In genomic region chr14:54226911-54227811, GRCm38 (mm10) we compare ENCODE assay signal across 8 mouse cellular contexts. TPM values are rescaled to one million over a fixed set of nuclear protein-coding genes. Genes with fewer than 3 reads are reported as not detected.
DNase-seq lines count a peak whose midpoint lies in the region; ATAC-seq and TF ChIP-seq lines count a peak whose summit lies in the region.

No protein-coding gene starts in this region.

- DNase-seq in hindbrain, embryonic 11.5 days (ENCODE audit: low spot score), result no peak
- peak; percentile 83 for DNase-seq in liver, postnatal 0 days
- DNase-seq in spleen, adult 2 months (ENCODE audit: low read depth in 1 of 2, low spot score in 2 of 2), result peak; percentile 87 to 99
- DNase-seq in right cerebral cortex, postnatal 25 days, result no peak
- no peak for DNase-seq in right cerebral cortex, postnatal 14 days

- no peak overlapping the region for H3K9ac ChIP-seq in hindbrain, embryonic 11.5 days (ENCODE audit: low read depth, low read length)
- H3K9ac ChIP-seq in hindbrain, embryonic 12.5 days, result no peak overlapping the region
- no peak overlapping the region for H3K9ac ChIP-seq in intestine, embryonic 15.5 days
- H3K9ac ChIP-seq in liver, postnatal 0 days (replicated peaks), result peak overlapping the region; percentile 31

- 50% methylated on average over 16 of the region's 16 CpGs for WGBS in hindbrain, embryonic 11.5 days
- 54% methylated on average over 16 of the region's 16 CpGs for WGBS in hindbrain, embryonic 12.5 days
- WGBS in intestine, embryonic 15.5 days, result 19% methylated on average over 16 of the region's 16 CpGs
- 6% methylated on average over 16 of the region's 16 CpGs for WGBS in liver, postnatal 0 days (ENCODE audit: insufficient replicate concordance)
- WGBS in spleen, adult 2 months, result 4% methylated on average over 16 of the region's 16 CpGs

- H3K9me3 ChIP-seq in hindbrain, embryonic 11.5 days (ENCODE audit: control insufficient read depth, low read length), result no peaks in the 10 kb centered on the region
- no peaks in the 10 kb centered on the region for H3K9me3 ChIP-seq in hindbrain, embryonic 12.5 days (replicated peaks)
- H3K9me3 ChIP-seq in erythroblast, embryonic 14.5 days (ENCODE audit: control insufficient read depth, low read length), result no peaks in the 10 kb centered on the region
- no peaks in the 10 kb centered on the region for H3K9me3 ChIP-seq in intestine, embryonic 15.5 days
- no peaks in the 10 kb centered on the region for H3K9me3 ChIP-seq in liver, postnatal 0 days (ENCODE audit: low read length)

- TF ChIP-seq CTCF in liver, postnatal 0 days (IDR thresholded peaks at IDR 0.05; ENCODE audit: low read depth), result no peak
- TF ChIP-seq CTCF in spleen, adult 2 months (IDR thresholded peaks at IDR 0.05; ENCODE audit: extremely low read depth, insufficient read depth, insufficient read length, insufficient replicate concordance), result no peak

- no peaks in the 10 kb centered on the region for H3K27me3 ChIP-seq in hindbrain, embryonic 11.5 days (ENCODE audit: control insufficient read depth, insufficient read depth, low read length)
- H3K27me3 ChIP-seq in hindbrain, embryonic 12.5 days, result no peaks in the 10 kb centered on the region; the same call in 1 of the 2 replicates
- H3K27me3 ChIP-seq in erythroblast, embryonic 14.5 days (ENCODE audit: control insufficient read depth), result no peaks in the 10 kb centered on the region; the same call in 1 of the 2 replicates
- no peaks in the 10 kb centered on the region for H3K27me3 ChIP-seq in intestine, embryonic 15.5 days (replicated peaks)
- no peaks in the 10 kb centered on the region for H3K27me3 ChIP-seq in liver, postnatal 0 days (ENCODE audit: insufficient read depth, low read length)
- no peaks in the 10 kb centered on the region for H3K27me3 ChIP-seq in spleen, adult 2 months (ENCODE audit: control insufficient read depth, insufficient read depth, low read length)

- no peak overlapping the region for H3K4me3 ChIP-seq in hindbrain, embryonic 11.5 days (ENCODE audit: low read depth, low read length)
- H3K4me3 ChIP-seq in hindbrain, embryonic 12.5 days, result no peak overlapping the region
- H3K4me3 ChIP-seq in erythroblast, embryonic 14.5 days (replicated peaks), result peak overlapping the region; percentile 51
- H3K4me3 ChIP-seq in intestine, embryonic 15.5 days (replicated peaks), result peak overlapping the region; percentile 10; the same call in 1 of the 2 replicates
- H3K4me3 ChIP-seq in liver, postnatal 0 days (ENCODE audit: low read depth, low read length), result peak overlapping the region; percentile 32
- H3K4me3 ChIP-seq in spleen, adult 2 months (ENCODE audit: extremely low read depth, insufficient read depth, insufficient read length), result peak overlapping the region; percentile 43; the same call in 1 of the 2 replicates

- H3K36me3 ChIP-seq in hindbrain, embryonic 11.5 days (ENCODE audit: control insufficient read depth, insufficient read depth, low read length), result no peaks in the 10 kb centered on the region
- no peaks in the 10 kb centered on the region for H3K36me3 ChIP-seq in hindbrain, embryonic 12.5 days
- no peaks in the 10 kb centered on the region for H3K36me3 ChIP-seq in erythroblast, embryonic 14.5 days (ENCODE audit: control insufficient read depth)
- no peaks in the 10 kb centered on the region for H3K36me3 ChIP-seq in intestine, embryonic 15.5 days
- no peaks in the 10 kb centered on the region for H3K36me3 ChIP-seq in liver, postnatal 0 days (replicated peaks; ENCODE audit: insufficient read depth, low read length)
- no peaks in the 10 kb centered on the region for H3K36me3 ChIP-seq in spleen, adult 2 months (ENCODE audit: control insufficient read depth, insufficient read depth, low read length)

- peak; percentile 89 for TF ChIP-seq EP300 in liver, postnatal 0 days (IDR thresholded peaks at IDR 0.05; ENCODE audit: low read depth)

- 0 out of 2 replicates have a peak, but pooled peaks have one; percentile 15 for ATAC-seq in hindbrain, embryonic 11.5 days (ENCODE audit: low FRiP score)
- no peak for ATAC-seq in hindbrain, embryonic 12.5 days (ENCODE audit: low FRiP score)
- ATAC-seq in intestine, embryonic 15.5 days, result peak; percentile 69
- ATAC-seq in liver, postnatal 0 days, result peak; percentile 83

- H3K4me2 ChIP-seq in hindbrain, embryonic 11.5 days (replicated peaks; ENCODE audit: low read depth, low read length), result no peak overlapping the region
- H3K4me2 ChIP-seq in hindbrain, embryonic 12.5 days (replicated peaks), result no peak overlapping the region; the same call in 1 of the 2 replicates
- peak overlapping the region; percentile 67 for H3K4me2 ChIP-seq in intestine, embryonic 15.5 days (replicated peaks)
- H3K4me2 ChIP-seq in liver, postnatal 0 days (ENCODE audit: low read depth, low read length), result peak overlapping the region; percentile 91

- TF ChIP-seq POLR2A in spleen, adult 2 months (IDR thresholded peaks at IDR 0.05; ENCODE audit: low read depth, low read length), result peak; percentile 57

- H3K27ac ChIP-seq in hindbrain, embryonic 11.5 days (ENCODE audit: low read depth, low read length), result no peak overlapping the region
- H3K27ac ChIP-seq in hindbrain, embryonic 12.5 days, result no peak overlapping the region
- H3K27ac ChIP-seq in intestine, embryonic 15.5 days, result peak overlapping the region; percentile 62
- H3K27ac ChIP-seq in liver, postnatal 0 days (ENCODE audit: low read depth), result peak overlapping the region; percentile 66
- peak overlapping the region; percentile 97 for H3K27ac ChIP-seq in spleen, adult 2 months (ENCODE audit: insufficient read depth, low read length)

- peaks cover 5% of the 10 kb centered on the region for H3K4me1 ChIP-seq in hindbrain, embryonic 11.5 days (replicated peaks; ENCODE audit: control insufficient read depth, insufficient read depth, low read length)
- H3K4me1 ChIP-seq in hindbrain, embryonic 12.5 days, result peaks cover 24% of the 10 kb centered on the region
- H3K4me1 ChIP-seq in erythroblast, embryonic 14.5 days (ENCODE audit: control insufficient read depth), result peaks cover 15% of the 10 kb centered on the region
- peaks cover 38% of the 10 kb centered on the region for H3K4me1 ChIP-seq in intestine, embryonic 15.5 days (replicated peaks)
- H3K4me1 ChIP-seq in liver, postnatal 0 days (ENCODE audit: insufficient read depth), result peaks cover 43% of the 10 kb centered on the region
- peaks cover 50% of the 10 kb centered on the region for H3K4me1 ChIP-seq in spleen, adult 2 months (ENCODE audit: control insufficient read depth, insufficient read depth, insufficient read length)

RNA-seq across cellular contexts. Expression of gene Dad1, which starts 26.7 kb away (rescaled TPM):
- polyA plus RNA-seq in hindbrain, embryonic 11.5 days (2014; fragmentation: Nextera tagmentation; extraction: Ambion mirVana), result 270 and 300 TPM in 2 replicates
- 238 and 259 TPM in 2 replicates for polyA plus RNA-seq in hindbrain, embryonic 12.5 days (2016; fragmentation: Nextera tagmentation; extraction: Ambion mirVana)
- polyA plus RNA-seq in erythroblast, embryonic 14.5 days (2012), result 4.2 and 4.4 TPM in 2 replicates
- polyA plus RNA-seq in intestine, embryonic 15.5 days (2015; fragmentation: Nextera tagmentation; extraction: Ambion mirVana), result 450 and 484 TPM in 2 replicates
- polyA plus RNA-seq in liver, postnatal 0 days (2015; fragmentation: Nextera tagmentation; extraction: Ambion mirVana), result 226 and 229 TPM in 2 replicates
- 309 and 372 TPM in 2 replicates for polyA plus RNA-seq in spleen, adult 2 months (2012; rRNA removed)

RNA-seq across cellular contexts. Expression of gene Abhd4, which starts 26.8 kb away (rescaled TPM):
- polyA plus RNA-seq in hindbrain, embryonic 11.5 days (2014; fragmentation: Nextera tagmentation; extraction: Ambion mirVana), result 44.0 and 47.2 TPM in 2 replicates
- polyA plus RNA-seq in hindbrain, embryonic 12.5 days (2016; fragmentation: Nextera tagmentation; extraction: Ambion mirVana), result 44.0 and 47.7 TPM in 2 replicates
- polyA plus RNA-seq in erythroblast, embryonic 14.5 days (2012), result 1.3 and 2.5 TPM in 2 replicates
- 41.6 and 42.6 TPM in 2 replicates for polyA plus RNA-seq in intestine, embryonic 15.5 days (2015; fragmentation: Nextera tagmentation; extraction: Ambion mirVana)
- polyA plus RNA-seq in liver, postnatal 0 days (2015; fragmentation: Nextera tagmentation; extraction: Ambion mirVana), result 15.9 and 17.1 TPM in 2 replicates
- polyA plus RNA-seq in spleen, adult 2 months (2012; rRNA removed), result 17.9 and 23.4 TPM in 2 replicates

RNA-seq across cellular contexts. Expression of gene Olfr49, which starts 57.6 kb away (rescaled TPM):
- not detected in 2 replicates for polyA plus RNA-seq in hindbrain, embryonic 11.5 days (2014; fragmentation: Nextera tagmentation; extraction: Ambion mirVana)
- not detected in 2 replicates for polyA plus RNA-seq in hindbrain, embryonic 12.5 days (2016; fragmentation: Nextera tagmentation; extraction: Ambion mirVana)
- not detected in 2 replicates for polyA plus RNA-seq in erythroblast, embryonic 14.5 days (2012)
- not detected in 2 replicates for polyA plus RNA-seq in intestine, embryonic 15.5 days (2015; fragmentation: Nextera tagmentation; extraction: Ambion mirVana)
- not detected in 2 replicates for polyA plus RNA-seq in liver, postnatal 0 days (2015; fragmentation: Nextera tagmentation; extraction: Ambion mirVana)
- not detected in 2 replicates for polyA plus RNA-seq in spleen, adult 2 months (2012; rRNA removed)

Comparison
In these comparisons a context has a peak if more than half of its experiments do, and no peak if none do; other contexts are left out.
1. DNase-seq: peak in liver, postnatal 0 days (single experiment) and spleen, adult 2 months (2 of 2); none in hindbrain, embryonic 11.5 days (single experiment), right cerebral cortex, postnatal 25 days (single experiment) and right cerebral cortex, postnatal 14 days (single experiment).
2. H3K27ac ChIP-seq: peak in intestine, embryonic 15.5 days (single experiment), liver, postnatal 0 days (single experiment) and spleen, adult 2 months (single experiment); none in hindbrain, embryonic 11.5 days (single experiment) and hindbrain, embryonic 12.5 days (single experiment).
3. H3K4me2 ChIP-seq: peak in intestine, embryonic 15.5 days (single experiment) and liver, postnatal 0 days (single experiment); none in hindbrain, embryonic 11.5 days (single experiment) and hindbrain, embryonic 12.5 days (single experiment).
4. H3K4me3 ChIP-seq: peak in erythroblast, embryonic 14.5 days (single experiment), intestine, embryonic 15.5 days (single experiment), liver, postnatal 0 days (single experiment) and spleen, adult 2 months (single experiment); none in hindbrain, embryonic 11.5 days (single experiment) and hindbrain, embryonic 12.5 days (single experiment).
5. RNA of gene Dad1, which starts 26.7 kb away (polyA plus RNA-seq): 450 to 484 TPM in intestine, embryonic 15.5 days, 309 to 372 TPM in spleen, adult 2 months, 270 to 300 TPM in hindbrain, embryonic 11.5 days, 238 to 259 TPM in hindbrain, embryonic 12.5 days and 226 to 229 TPM in liver, postnatal 0 days; 4.2 to 4.4 TPM in erythroblast, embryonic 14.5 days; every median in the first group is over 10 times any median in the second.